Mouse (Mus musculus) heart, adult 2 months (tissue): Measurements from ENCODE around the gene Mpdu1. TPM values are rescaled to one million over a fixed set of nuclear protein-coding genes. Genes with fewer than 3 reads are reported as not detected.

Source experiments
- DNase-seq, 2 experiments: peaks; one replicate each; pipeline ENCODE4 v3.0.0; 2021
- H3K27ac ChIP-seq: fragments of 200-600 bp; 2 replicates; pipeline ENCODE4 v1.8.1; 2022
- H3K27me3 ChIP-seq: fragments of 200-500 bp; 2 replicates; pipeline ENCODE4 v1.6.1; 2012; ENCODE audit warnings: mild to moderate bottlenecking, low read length, inconsistent platforms, mixed read lengths; ENCODE audit not compliant: control insufficient read depth, insufficient read depth
- H3K36me3 ChIP-seq: fragments of 200-500 bp; 2 replicates; pipeline ENCODE4 v1.6.1; 2012; ENCODE audit warnings: low read length, inconsistent platforms; ENCODE audit not compliant: control insufficient read depth, insufficient read depth
- H3K4me1 ChIP-seq: fragments of 200-500 bp; 2 replicates; pipeline ENCODE4 v1.6.1; 2011; ENCODE audit warnings: low read length; ENCODE audit not compliant: control insufficient read depth, insufficient read depth
- H3K4me3 ChIP-seq: fragments of 200-600 bp; 2 replicates; pipeline ENCODE4 v1.8.1; 2022
- H3K79me2 ChIP-seq: fragments of 200-500 bp; replicated peaks from 2 replicates; pipeline ENCODE4 v1.6.1; 2012; ENCODE audit warnings: mild to moderate bottlenecking, inconsistent platforms, low read length, moderate library complexity, mixed read lengths; ENCODE audit not compliant: control insufficient read depth, insufficient read depth
- H3K9ac ChIP-seq: fragments of 200-500 bp; 2 replicates; pipeline ENCODE4 v1.6.1; 2012; ENCODE audit warnings: low read depth, mild to moderate bottlenecking, control low read depth, inconsistent platforms, low read length, mixed read lengths
- CTCF ChIP-seq: fragments of 200-600 bp; IDR thresholded peaks from 2 replicates; pipeline ENCODE4 v1.8.1; 2022; ENCODE audit warnings: antibody characterized with exemption, mild to moderate bottlenecking, moderate library complexity
- EP300 ChIP-seq: fragments of 200-500 bp; IDR thresholded peaks from 2 replicates; pipeline ENCODE4 v1.6.1; 2011; ENCODE audit warnings: low read depth, low read length, control low read depth; ENCODE audit not compliant: insufficient read depth
- POLR2A ChIP-seq: fragments of 200-500 bp; IDR thresholded peaks from 2 replicates; pipeline ENCODE4 v1.6.1; 2011; ENCODE audit warnings: mild to moderate bottlenecking, low read depth, low read length, control low read depth; ENCODE audit not compliant: insufficient read depth
- WGBS: fragments of 180-500 bp; shearing (Covaris S2); methylation state at CpG from one replicate; pipeline ENCODE4 v1.1.7; 2018; 5-methylcytosine and 5-hydroxymethylcytosine counted together
- intact Hi-C: fragments of 180-260 bp; cut with DNase I; formaldehyde crosslinking; loops from one replicate; pipeline ENCODE4 v1.15.1; 2025
- long read RNA-seq: library from polyadenylated mRNA; stranded (forward); transcript quantifications from one replicate; pipeline ENCODE4 v2.0.0, GENCODE M21; 2021
- polyA plus RNA-seq: library from polyadenylated mRNA; depleted of rRNA; stranded (reverse); fragments of >200 nt; gene quantifications from 2 replicates; pipeline ENCODE4 v1.2.3, GENCODE M21; 2012; rRNA removed
- total RNA-seq, 2 experiments: library from RNA; stranded (reverse); gene quantifications; 2 replicates each; pipeline ENCODE4 v1.2.3; 2021

The Mpdu1 gene
- total RNA-seq (10 to 100 TPM; 13.7 to 14.2 TPM), polyA plus RNA-seq (40.8 and 41.3 TPM in 2 replicates)
- long read RNA-seq, partial matches to known transcripts = 0 of 3 reads
- long read RNA-seq, other reads (novel, unspliced or antisense) = 0 of 3 reads

- peak; percentile 93 to 97 for DNase-seq
- peak within 1 kb of the TSS; percentile 79 for H3K4me3 ChIP-seq
- H3K36me3 ChIP-seq = no peaks in the 10 kb centered on the region
- under 1% methylated on average over 48 of the region's 48 CpGs for WGBS
- peak; percentile 56 for TF ChIP-seq EP300
- peak; percentile 92 for TF ChIP-seq POLR2A
- TF ChIP-seq CTCF = peak; percentile 67
- H3K4me1 ChIP-seq = peaks cover 6% of the 10 kb centered on the region
- H3K27me3 ChIP-seq = no peaks in the 10 kb centered on the region
- H3K27ac ChIP-seq = peak within 1 kb of the TSS; percentile 98
- H3K9ac ChIP-seq = peak within 1 kb of the TSS; percentile 55
- intact Hi-C loops = no loop called here
- no peaks in the 10 kb centered on the region for H3K79me2 ChIP-seq
Measured at GRCm38 (mm10) chr11:69662213-69662966, at the start of gene Mpdu1. Gene Mpdu1 (minus strand): TSS chr11:69662642.

GRCm38 (mm10) chr11:69711082-69711481 is 48.6 kb upstream of the Mpdu1 start:
- Histone ChIP-seq H3K27ac (no peak overlapping the region), H3K9ac (no peak overlapping the region), H3K4me1 (peaks cover 4% of the 10 kb centered on the region), H3K27me3 (no peaks in the 10 kb centered on the region), H3K4me3 (no peak overlapping the region), H3K79me2 (no peaks in the 10 kb centered on the region), H3K36me3 (no peaks in the 10 kb centered on the region)
- TF ChIP-seq POLR2A (no peak), CTCF (no peak), EP300 (no peak)
- intact Hi-C loops = no loop called here
- DNase-seq = no peak
- WGBS = 76% methylated on average over 2 of the region's 2 CpGs

- TF ChIP-seq POLR2A = no peak
- TF ChIP-seq CTCF = no peak
- TF ChIP-seq EP300 = no peak
- no peak for DNase-seq
Measured at GRCm38 (mm10) chr11:69710470-69710869, 48.0 kb upstream of the Mpdu1 start.

GRCm38 (mm10) chr11:69709554-69710446 is 47.4 kb upstream of the Mpdu1 start:
- peaks cover 4% of the 10 kb centered on the region; the same call in 1 of the 2 replicates for H3K4me1 ChIP-seq
- H3K36me3 ChIP-seq = no peaks in the 10 kb centered on the region
- H3K9ac ChIP-seq = no peak overlapping the region
- no peak overlapping the region for H3K27ac ChIP-seq
- no peak for DNase-seq
- WGBS = 57% methylated on average over 11 of the region's 11 CpGs
- intact Hi-C loops = no loop called here
- no peak for TF ChIP-seq POLR2A
- no peak for TF ChIP-seq EP300
- H3K27me3 ChIP-seq = no peaks in the 10 kb centered on the region
- no peak overlapping the region for H3K4me3 ChIP-seq
- no peaks in the 10 kb centered on the region for H3K79me2 ChIP-seq

More at GRCm38 (mm10) chr11:69710470-69710869, 48.0 kb upstream of the Mpdu1 start:
- intact Hi-C loops = no loop called here
- H3K4me1 ChIP-seq = peaks cover 4% of the 10 kb centered on the region
- H3K27me3 ChIP-seq = no peaks in the 10 kb centered on the region
- WGBS = 88% methylated on average over 3 of the region's 3 CpGs
- H3K9ac ChIP-seq = no peak overlapping the region
- H3K36me3 ChIP-seq = no peaks in the 10 kb centered on the region
- H3K4me3 ChIP-seq = no peak overlapping the region
- H3K27ac ChIP-seq = no peak overlapping the region
- H3K79me2 ChIP-seq = no peaks in the 10 kb centered on the region

- Histone ChIP-seq H3K4me1 (peaks cover 4% of the 10 kb centered on the region; the same call in 1 of the 2 replicates), H3K4me3 (no peak overlapping the region), H3K9ac (no peak overlapping the region), H3K27ac (no peak overlapping the region), H3K27me3 (no peaks in the 10 kb centered on the region), H3K79me2 (no peaks in the 10 kb centered on the region), H3K36me3 (no peaks in the 10 kb centered on the region)
- DNase-seq = no peak
- TF ChIP-seq POLR2A = no peak
- TF ChIP-seq CTCF = no peak
- TF ChIP-seq EP300 = no peak
- intact Hi-C loops = no loop called here
- WGBS = 76% methylated on average over 3 of the region's 3 CpGs
Measured at GRCm38 (mm10) chr11:69708614-69709265, 46.3 kb upstream of the Mpdu1 start.
